Mouse (Mus musculus) heart, postnatal 10 days (tissue): ENCODE measurements around the gene Rpl19. TPM values are rescaled to one million over a fixed set of nuclear protein-coding genes. Genes with fewer than 3 reads are reported as not detected.

Experiments
- microRNA-seq, 2 experiments: library from miRNA; unstranded; fragments of <30 nt; microRNA quantifications; one replicate each; pipeline ENCODE4 v1.2.0; 2022
- total RNA-seq, 2 experiments: library from RNA; stranded (reverse); gene quantifications; 2 replicates each; pipeline ENCODE4 v1.2.3; 2021

Rpl19 gene
- total RNA-seq, 2 experiments from 2014 or later, result 713 to 718 TPM

Small RNA genes within 50 kb of the gene (microRNA-seq; reads per million reads assigned to microRNA genes)
- 0 reads per million in 2 experiments for gene Gm27597

Other genes starting within 250 kb of the Rpl19 start
- 100 to 1,000 TPM; 677 to 703 TPM for gene Rpl23, start 244.3 kb upstream of the Rpl19 start, total RNA-seq
- 10 to 100 TPM; 74.9 to 76.4 TPM for gene Lasp1, start 227.7 kb upstream of the Rpl19 start, total RNA-seq
- gene B230217C12Rik, start 185.9 kb upstream of the Rpl19 start, total RNA-seq, result 1 to 10 TPM in 1 of 2 experiments, under 1 TPM in 1; 0.84 to 1.0 TPM
- gene Fbxo47, start 142.6 kb upstream of the Rpl19 start, total RNA-seq, result under 1 TPM; 0.55 to 0.69 TPM
- gene Plxdc1, start 40.3 kb upstream of the Rpl19 start, total RNA-seq, result 1 to 10 TPM; 4.8 to 6.9 TPM
- gene Arl5c, start 30.5 kb upstream of the Rpl19 start, total RNA-seq, result 1 to 10 TPM; 1.6 to 1.7 TPM
- 1 to 10 TPM; 7.4 to 8.0 TPM for gene Cacnb1, start 3.7 kb upstream of the Rpl19 start, total RNA-seq
- gene Stac2, start 26.8 kb downstream of the Rpl19 start, total RNA-seq, result under 1 TPM; 0.31 to 0.42 TPM
- 10 to 100 TPM; 21.0 to 27.6 TPM for gene Fbxl20, start 123.7 kb downstream of the Rpl19 start, total RNA-seq
- gene Med1, start 166.6 kb downstream of the Rpl19 start, total RNA-seq, result 10 to 100 TPM; 45.9 to 46.5 TPM
- gene Cdk12, start 176.3 kb downstream of the Rpl19 start, total RNA-seq, result 10 to 100 TPM; 31.6 to 32.7 TPM